Mouse (Mus musculus): ENCODE measurements around the gene Egln3.

GRCm38 (mm10) chr12:54198282-54198918 is 5.3 kb downstream of the Egln3 start:
- TF ChIP-seq CTCF (IDR thresholded peaks at IDR 0.05; ENCODE audit: extremely low read depth, insufficient read length, insufficient replicate concordance, low read depth, low read length): no peak
- no peak for TF ChIP-seq POLR2A (IDR thresholded peaks at IDR 0.05; ENCODE audit: low read depth, low read length)
